Mouse (Mus musculus) ZHBTc4 (cell line): ENCODE results near the gene Extl2.

ENCODE experiments used
- DNase-seq: peaks from one replicate; pipeline ENCODE4 v3.0.0-alpha.2; 2011; ENCODE audit warnings: low read depth, low spot score

The Extl2 gene

DNA sequence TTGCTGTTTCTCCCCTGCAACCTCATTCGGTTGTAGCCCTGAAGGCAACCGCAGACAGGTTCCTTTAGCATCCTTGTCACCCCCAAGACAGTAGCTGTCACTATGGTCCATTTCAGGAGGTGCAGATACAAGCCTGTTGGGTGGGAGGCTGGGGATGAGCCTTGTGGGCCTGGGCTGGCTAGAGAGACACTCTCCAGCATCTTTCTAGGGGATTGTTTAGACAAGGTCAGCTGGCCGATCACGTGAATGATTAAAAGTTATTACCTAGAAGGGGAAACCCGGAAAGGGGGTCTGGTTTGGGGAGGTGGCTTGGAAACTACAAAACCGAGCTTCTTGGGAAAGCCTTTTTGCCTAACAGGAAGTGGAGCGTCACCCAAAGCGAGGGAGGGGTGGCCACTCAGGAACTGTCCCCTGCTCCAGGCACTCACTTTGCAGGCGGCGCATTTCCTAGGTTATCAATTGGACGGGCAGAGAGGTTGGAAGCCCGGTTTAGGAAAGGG lies 729 bp downstream of the Extl2 start:
- DNase-seq: no peak

DNA sequence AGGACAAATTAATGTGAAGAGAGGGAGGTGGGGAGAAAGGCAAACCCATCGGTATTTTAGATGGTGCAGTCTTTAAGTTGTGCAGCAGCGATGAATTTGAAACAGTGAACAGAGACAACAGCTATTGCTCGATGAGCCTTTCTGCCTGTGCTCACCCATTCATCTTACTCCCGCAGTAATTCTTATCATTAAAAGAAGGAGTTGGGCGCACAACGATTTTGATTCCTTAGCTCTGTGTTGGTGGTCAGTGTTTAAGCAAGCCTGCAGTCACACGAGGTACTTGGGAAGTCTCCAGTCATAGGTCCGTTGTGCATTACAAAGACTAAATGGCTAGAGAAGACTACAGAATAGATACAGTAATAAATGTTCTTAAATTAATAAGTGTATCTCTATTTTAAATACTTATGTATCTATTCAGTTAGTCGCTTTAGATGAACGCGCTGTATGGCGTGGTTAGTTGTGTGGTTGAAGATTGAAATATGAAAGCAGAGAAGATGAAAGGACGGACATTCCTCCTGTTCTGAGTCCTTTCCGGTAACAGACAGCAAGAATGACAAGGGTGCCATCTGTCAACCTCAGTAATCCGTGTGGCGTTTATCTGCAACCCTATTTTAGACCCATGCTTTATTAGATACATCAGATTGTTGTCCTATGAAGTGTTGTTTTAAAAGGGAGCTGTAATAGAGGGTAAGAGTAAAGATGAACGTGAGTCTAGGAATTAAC lies 2.5 kb downstream of the Extl2 start:
- DNase-seq: no peak

DNA sequence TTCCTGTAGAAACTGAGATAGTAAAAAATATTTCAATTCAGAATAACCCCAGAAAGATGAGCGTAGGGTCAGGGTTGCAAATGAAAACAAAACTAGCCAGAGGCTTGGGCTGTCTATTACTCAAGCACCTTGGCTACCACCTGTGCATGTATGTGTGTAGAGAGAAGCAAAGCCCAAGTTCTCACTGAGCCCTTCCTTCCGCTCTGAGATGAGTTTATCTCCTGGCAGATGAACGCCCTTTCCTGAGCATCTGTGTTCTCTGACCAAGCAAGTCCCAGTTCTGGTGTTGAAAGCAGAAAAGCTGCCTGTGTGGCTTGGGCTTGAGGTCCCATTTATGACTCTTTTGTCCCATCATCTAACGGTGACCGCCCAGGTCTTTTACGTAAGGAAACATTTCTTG lies 7.6 kb downstream of the Extl2 start:
- DNase-seq: no peak

DNA sequence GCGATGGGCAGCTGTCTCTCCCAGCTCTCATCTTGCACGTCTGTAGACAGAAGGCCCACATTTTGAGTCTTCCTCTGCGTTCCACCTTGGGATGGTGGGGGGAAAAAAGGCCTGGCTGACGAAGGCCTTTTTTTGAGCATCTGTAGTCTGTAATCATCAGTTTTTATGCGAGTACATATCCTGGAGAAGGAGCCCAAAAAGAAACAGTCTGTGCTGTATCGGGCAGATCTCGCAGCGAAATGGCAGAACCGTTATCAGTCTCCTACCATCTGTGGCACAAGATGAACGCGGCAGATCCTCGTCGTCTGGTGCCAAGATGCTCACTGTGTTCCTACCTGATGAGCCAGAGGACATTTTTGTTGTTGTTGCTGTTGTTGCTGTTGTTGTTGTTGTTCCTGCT lies 8.9 kb downstream of the Extl2 start:
- DNase-seq: no peak

DNA sequence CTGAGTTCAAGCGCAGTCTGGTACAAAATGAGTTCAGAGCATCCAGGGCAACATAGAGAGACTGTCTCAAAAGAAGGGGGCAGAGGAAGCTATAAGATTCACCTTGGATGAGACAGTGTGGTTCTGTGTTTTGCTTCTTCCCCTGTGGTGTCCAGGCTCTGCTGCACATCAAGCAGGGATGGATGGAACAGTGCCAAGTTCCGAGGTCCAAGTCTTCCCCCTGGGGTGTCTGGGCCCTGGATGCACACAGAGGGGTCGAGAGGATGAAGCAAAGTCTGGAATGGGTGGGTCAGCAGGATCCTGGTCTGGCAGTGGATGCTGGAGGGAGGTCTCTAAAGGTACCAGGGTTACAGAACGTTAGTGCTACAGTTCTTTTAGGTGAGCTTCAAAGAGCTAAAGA lies 11.3 kb downstream of the Extl2 start:
- DNase-seq: no peak

DNA sequence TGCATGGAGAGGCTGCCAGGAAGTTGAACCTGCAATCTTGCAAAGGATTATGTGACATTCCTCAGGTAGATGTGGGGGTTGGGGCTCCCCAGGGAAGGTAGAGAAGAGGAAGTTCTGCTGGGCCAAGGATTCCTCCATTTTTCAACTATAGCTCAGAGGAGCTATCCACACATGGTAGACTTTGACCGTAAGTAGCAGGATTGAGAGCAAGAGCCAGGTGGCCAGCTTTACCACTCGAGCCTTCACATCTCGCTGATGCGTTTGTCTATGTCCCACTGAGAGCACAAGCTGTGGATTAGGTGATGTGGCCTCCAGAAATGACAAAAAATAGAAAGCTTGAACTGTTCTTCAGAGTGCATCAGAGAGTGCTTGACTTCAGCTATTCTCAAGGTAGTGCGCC lies 11.9 kb downstream of the Extl2 start:
- no peak for DNase-seq

DNA sequence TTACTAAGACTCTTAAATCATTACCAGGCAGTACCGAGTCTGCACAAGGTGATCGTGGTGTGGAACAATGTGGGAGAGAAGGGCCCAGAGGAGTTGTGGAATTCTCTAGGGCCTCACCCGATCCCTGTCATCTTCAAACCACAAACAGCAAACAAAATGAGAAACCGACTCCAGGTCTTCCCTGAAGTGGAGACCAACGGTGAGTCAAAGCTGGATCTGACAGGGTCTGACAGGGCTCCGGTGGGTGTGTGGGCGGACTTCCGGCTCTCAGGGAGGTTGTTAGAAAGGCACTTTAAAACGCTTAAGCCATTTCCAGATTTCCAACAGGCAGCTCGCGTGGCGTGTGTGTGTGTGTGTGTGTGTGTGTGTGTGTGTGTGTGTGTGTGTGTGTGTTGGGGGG lies 17.0 kb downstream of the Extl2 start:
- no peak for DNase-seq

DNA sequence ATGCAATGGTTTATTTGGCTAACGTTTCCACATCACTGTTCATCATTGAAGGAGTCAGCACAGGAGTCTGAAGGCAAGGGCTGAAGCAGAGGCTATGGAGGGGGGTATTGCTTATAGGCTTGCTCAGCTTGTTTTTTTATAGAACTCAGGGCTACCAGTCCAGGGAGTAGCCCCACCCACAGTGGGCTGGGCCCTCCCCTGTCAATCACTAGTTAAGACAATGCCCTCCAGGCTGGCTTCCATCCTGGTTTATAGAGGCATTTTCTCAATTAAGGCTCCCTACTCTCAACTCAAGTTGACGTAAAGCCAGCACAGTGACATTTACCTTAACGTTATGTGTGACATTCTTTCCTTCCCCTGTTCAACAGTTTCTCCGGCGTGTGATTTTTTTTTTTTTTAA lies 17.4 kb downstream of the Extl2 start:
- peak; percentile 56 for DNase-seq

DNA sequence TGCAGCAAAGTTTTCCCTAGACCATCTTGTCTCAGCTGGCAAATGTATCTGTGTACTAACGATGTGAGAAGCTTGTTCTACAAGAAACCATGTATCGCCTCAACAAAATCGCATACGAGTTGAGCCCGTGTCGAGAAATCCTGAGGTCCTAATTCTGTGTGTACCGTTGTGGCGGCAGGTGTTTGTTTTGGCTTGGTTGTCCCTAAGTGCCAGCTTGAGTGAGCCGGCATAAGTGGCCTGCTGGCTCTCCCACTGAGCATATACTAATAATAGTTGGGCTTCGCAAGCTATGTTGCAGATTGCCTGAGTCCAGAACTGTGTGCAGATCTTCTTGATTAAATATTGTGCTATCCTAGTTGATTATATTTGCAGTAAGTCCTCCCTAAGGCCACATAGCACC lies 18.4 kb downstream of the Extl2 start:
- DNase-seq: no peak

DNA sequence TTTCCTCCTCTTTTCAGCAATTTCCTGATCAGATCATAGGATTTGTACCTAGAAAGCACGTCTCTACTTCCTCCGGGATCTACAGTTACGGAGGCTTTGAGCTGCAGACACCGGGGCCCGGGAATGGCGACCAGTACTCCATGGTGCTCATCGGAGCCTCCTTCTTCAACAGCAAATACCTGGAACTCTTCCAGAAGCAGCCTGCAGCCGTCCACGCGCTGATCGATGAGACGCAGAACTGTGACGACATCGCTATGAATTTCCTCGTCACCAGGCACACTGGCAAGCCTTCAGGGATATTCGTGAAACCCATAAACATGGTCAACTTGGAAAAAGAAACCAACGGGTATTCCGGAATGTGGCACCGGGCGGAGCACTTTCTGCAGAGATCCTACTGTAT lies 19.7 kb downstream of the Extl2 start:
- no peak for DNase-seq

DNA sequence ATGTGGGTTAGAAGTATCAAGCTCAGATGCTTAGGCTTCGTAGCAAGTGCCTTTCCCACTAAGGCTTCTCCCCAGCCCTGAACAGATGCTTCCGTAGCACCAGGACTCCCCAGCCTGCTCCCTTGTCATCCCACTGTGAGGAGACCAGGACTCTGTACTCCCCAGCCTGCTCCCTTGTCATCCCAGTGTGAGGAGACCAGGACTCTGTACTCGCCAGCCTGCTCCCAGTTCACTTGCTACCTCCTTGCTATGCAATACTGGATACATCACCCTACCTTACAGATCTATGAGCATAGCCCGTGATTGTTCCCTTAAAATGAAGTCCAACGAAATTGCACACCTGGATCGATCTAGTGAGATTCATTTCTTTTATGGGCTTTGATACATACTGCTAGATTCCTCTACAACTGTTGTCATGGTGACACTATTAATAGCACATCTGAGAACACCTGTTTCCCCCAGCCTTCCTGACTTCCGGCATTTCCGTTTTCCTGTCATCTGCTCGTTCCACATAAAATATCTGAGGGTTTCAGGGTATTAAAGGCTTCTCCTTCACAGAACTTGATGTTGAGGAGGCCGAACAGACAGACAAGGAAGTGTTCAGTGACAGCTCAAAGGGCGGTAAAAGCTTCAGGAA lies 23.0 kb downstream of the Extl2 start:
- no peak for DNase-seq

DNA sequence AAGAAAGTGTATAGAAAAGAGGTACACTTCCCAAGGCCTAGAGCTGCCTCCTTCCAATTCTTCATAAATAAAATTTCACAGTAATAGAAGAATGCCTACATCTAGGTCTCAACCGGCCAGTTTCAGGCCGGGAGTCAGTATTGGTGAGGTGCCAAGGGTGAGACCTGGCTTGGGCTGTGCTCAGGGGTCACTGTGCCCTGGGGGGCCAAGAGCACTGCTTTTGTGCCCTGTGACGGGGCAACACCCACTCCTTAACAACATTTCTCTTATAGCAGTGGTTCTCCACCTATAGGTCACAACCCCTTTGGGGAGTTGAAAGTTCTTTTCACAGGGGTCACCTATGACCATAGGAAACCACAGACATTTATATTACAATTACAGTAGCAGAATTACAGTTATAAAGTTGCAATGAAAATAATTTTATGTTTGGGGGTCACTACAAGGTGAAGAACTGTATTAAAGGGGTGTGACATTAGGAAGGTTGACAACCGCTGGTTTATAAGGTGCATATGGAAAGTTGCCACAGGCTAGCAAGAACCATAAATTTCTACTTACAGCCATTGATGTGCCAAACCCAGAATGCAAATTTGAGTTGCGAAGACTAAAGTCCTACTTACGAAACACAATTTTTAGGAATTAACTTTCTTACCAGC lies 26.1 kb downstream of the Extl2 start:
- no peak for DNase-seq

DNA sequence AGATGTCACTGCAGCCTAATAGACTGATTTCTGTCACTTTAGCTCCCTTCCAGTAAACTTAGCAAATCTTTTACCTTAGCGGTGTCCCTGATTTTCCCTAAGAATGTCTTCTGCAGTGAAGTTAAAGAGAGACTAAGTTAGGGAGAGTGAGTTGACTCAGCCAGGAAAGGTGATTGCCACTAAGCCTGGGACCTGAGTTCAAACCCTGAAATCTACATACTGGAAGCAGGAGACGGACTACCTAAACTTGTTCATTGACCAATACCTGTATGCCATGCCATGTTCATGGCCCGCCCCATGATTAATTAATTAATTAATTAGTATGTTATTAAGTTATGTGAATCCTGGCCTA lies 26.6 kb downstream of the Extl2 start:
- DNase-seq: peak; percentile 70

DNA sequence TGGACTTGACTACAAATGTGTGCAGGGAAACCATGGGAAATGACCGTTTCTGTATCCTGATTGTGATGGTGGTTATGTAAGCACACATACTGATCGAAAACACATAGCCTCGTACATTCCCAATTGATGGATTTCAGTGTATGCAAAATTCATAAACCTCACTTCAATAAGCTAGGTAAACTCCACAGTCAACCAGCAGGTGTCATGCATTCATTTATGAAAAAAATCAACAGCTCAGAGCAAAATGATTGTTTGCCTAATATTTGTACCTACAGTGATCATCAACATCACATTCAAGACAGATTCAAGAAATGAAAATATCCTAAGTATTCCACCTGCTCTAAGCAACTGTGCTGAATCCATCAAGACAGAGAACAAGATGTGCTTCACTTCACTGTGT lies 33.5 kb downstream of the Extl2 start:
- no peak for DNase-seq

DNA sequence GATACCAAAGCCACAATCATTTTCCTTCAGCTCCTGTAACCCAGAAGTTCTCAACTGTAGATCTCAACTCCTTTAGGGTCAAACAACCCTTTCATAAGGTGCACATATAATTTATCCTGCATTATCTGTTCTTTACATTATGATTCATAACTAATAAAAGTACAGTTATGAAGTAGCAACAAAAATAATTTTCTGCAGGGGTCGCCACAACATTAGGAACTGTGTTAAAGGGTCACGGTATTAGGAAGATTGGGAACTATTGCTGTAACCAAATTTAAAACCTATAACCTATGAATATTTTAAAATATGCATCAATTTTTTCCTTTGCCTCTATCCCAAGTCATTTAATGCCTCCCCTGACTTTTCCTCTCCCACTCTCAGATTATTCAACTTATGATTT lies 38.7 kb downstream of the Extl2 start:
- no peak for DNase-seq

DNA sequence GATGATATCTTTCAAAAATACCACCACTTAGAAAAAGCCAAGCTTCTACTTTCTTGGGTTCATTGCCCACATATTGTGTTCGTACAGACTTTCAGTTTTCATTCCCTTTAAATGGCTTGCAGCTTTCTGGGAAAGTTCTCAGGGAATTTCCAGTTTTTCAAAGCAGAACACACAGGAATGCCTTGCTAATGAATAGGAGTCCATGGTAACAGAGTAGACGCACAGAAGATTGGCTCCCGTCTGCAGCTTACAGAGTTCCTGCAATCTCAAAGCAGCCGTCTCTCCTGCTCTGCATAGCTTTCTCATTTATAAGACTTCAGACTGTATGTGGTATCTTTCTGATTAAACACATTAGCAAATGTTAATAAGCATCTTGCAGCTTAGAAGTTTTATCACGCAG lies 39.8 kb downstream of the Extl2 start:
- no peak for DNase-seq

DNA sequence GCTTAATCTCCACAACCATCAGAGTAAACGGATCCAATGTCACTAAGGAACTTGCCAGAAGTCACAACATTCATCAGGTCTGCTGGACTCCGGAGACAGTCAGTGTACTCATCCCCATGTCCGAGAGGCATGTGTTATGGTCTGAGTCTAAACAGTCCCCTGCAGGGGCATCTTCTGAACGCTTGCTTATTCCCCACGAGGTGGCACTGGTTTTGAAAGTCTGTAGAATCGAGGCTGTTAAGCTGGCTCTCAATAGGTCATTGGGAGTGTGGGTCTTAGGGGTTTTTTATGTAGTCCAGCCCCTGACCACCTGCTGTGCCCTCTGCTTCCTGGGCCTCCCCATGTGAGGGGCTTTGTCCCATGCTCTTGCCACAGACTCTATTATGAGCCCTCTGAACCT lies 49.8 kb downstream of the Extl2 start:
- no peak for DNase-seq

DNA sequence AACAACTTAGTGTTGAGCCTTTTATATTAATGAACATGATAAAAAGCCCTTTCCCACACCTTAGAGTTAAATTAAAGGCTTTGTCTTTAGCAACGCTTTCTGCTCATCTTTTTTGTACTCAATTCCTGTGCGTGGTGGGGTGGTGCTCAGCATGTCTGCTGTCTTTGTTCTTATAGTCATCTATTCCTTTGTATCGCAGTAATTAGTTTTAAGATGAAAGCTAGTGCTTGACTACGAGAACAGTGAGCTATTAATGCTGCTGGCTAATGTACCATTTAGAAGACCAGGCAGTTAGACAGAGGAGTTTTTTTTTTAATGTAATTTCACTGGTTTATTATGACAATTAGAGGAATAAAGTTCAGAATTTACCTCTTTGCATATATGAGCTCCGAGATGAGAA lies 53.1 kb downstream of the Extl2 start:
- DNase-seq: no peak

DNA sequence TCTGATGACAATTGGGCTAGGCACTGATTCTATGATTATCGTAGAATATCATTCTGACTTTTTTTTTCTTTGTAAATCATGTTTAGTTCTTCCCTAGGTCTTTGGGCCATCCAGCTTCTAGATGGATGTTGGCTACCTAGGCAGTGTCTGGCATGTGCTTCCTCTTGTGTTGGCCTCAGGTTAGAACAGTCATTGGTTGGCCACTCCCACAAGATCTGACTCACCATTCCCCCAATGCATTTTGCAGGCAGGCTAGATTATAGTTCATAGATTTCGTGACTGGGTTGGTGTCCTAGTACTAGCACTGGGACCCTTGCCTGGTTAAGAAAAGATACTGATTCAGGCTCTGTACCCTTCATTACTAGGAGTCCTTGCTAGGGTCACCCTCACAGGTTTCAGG lies 54.9 kb downstream of the Extl2 start:
- no peak for DNase-seq

DNA sequence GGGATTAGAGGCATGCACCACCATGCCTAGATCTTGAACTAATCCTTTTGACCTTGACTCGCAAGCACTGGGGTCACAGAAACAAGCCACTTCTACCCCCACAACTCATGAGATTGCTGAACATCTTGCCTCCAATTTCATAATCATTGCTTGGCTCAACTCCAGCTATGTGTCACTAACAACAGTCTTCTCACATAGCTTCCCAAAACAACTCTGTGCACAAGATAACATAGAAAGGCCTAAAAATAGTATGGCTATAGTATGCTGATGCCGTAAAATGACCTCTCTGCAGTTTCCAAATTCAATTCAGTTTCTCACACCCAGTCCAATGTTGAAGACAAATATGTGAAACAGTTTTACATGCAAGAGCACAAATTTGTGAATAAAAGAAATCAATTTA lies 65.3 kb downstream of the Extl2 start:
- DNase-seq: no peak

DNA sequence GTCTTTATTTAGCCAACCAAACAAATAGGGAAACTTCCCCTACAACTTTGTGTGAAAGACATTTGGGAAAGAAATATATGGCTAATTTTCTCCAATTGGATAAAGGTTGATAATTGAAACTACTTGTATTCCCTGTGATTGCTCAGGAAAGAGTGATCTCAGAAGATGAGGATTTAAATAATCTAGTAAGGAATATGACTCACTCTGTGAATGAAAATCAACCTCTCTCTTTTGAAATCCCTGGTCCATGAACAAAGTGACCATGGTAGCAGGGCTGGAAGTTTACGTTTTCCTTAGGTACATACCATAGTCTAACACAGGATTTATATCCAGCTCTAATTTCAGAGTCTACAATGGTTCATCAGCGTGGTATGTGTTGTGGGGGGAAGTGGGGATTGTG lies 69.5 kb downstream of the Extl2 start:
- DNase-seq: no peak

DNA sequence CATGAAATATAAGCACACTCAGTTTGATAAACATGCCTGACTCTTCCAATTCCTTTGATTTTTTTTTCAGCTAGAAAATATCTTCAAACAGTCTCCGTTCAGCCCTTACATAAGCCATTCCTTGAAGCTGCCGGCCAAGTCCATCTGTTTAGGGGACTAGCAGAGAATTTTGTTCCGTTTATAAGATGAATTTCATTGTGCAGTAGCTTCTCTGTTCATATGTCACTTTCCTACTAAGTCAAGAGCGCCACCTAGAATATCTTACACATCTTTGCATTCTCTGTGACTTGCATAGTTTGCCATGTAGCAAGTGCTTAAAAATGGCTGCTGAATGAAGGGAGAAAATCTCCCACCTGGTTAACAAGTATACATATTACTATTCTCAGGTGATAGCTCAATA lies 71.2 kb downstream of the Extl2 start:
- no peak for DNase-seq
